Mouse (Mus musculus) common myeloid progenitor, adult 5-6 weeks (primary cell): ENCODE results near the gene Rftn1. TPM values are rescaled to one million over a fixed set of nuclear protein-coding genes. Genes with fewer than 3 reads are reported as not detected.
A peak's percentile ranks its signal among the peaks of the same experiment; 100 is the strongest.

ENCODE experiments used
- ATAC-seq: replicated peaks from 2 replicates; pipeline ENCODE4 v1.8.0; 2016; ENCODE audit warnings: low read depth, mild to moderate bottlenecking, moderate TSS enrichment, inconsistent platforms; ENCODE audit not compliant: poor library complexity, severe bottlenecking
- total RNA-seq: library from RNA; stranded (forward); fragments of 200-1000, 187-1606 nt; gene quantifications from 2 replicates; pipeline ENCODE4 v1.2.3, GENCODE M21; 2017

Gene Rftn1
- total RNA-seq, 1 experiment from 2014 or later, result 43.0 TPM

GRCm38 (mm10) chr17:50047182-50047581, 143.3 kb downstream of the Rftn1 start:
- ATAC-seq, result no peak

DNA sequence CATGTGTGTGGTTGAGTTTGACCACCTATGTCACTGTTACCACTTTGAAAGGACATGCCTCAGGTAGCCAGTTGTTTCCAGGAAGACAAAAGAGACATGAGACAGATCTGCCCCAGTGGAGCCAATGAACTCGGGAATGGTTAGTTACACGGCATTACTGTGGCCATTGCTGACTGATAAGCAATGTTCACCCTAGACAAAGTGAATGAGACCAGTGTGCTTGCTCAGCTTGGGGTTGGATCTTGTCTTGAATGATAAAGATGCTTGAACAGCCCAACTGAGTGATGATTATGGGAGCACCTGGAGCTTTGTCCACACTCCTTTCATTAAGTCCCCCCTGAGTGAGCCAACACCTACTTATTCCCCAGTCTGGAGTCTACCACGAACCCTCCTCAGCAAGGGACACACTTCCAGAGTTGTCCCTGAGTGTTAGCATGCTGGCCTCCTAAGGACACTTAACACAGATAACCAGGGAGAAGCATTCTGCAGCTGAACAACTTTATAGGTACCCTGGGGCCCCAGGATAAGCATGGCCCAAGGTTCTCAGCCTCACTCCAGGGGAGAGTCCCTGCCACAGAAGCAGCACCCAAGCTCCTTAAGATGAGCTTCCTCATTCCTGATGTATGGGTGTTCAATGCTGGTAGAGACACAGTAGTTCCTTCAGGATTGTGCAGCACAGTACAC, 149.6 kb downstream of the Rftn1 start:
- ATAC-seq, result 0 out of 2 replicates have a peak, but pooled peaks have one; percentile 18

GRCm38 (mm10) chr17:50037882-50038665, 152.4 kb downstream of the Rftn1 start:
- ATAC-seq, result no peak

GRCm38 (mm10) chr17:50037416-50037815, 153.1 kb downstream of the Rftn1 start:
- no peak for ATAC-seq

GRCm38 (mm10) chr17:50036751-50037385, 153.6 kb downstream of the Rftn1 start:
- no peak for ATAC-seq

GRCm38 (mm10) chr17:50033698-50034097, 156.8 kb downstream of the Rftn1 start:
- no peak for ATAC-seq

- ATAC-seq, result 0 out of 2 replicates have a peak, but pooled peaks have one; percentile 24
These were observed 158.7 kb downstream of the Rftn1 start for GRCm38 (mm10) chr17:50031548-50032491.

- ATAC-seq, result peak; percentile 46
These were observed 164.8 kb downstream of the Rftn1 start for GRCm38 (mm10) chr17:50025651-50026050.

GRCm38 (mm10) chr17:50025173-50025626, 165.3 kb downstream of the Rftn1 start:
- ATAC-seq, result peak; percentile 57

- ATAC-seq, result no peak
These were observed 169.1 kb downstream of the Rftn1 start for GRCm38 (mm10) chr17:50021400-50021799.

- peak; percentile 84 for ATAC-seq
These were observed 170.1 kb downstream of the Rftn1 start for GRCm38 (mm10) chr17:50020211-50021001.

DNA sequence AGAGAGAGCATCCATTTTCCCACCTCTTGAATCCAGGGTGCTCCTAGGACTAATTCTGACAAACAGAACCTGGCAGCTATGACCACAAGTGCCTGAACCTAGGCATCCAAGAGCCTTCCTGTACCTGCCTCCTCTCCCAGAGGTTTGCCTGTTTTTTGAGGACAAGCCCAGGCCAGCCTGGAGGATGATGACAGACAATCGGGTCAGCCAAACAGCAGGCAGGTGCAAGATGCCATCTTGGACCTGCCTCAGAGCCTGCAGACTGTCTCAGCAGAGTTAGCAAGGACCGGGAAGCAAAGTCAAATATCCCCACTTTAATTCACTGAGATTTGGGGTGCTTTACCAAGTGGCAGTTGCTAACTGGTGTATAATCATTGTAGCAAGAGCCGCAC, 170.7 kb downstream of the Rftn1 start:
- ATAC-seq, result no peak

DNA sequence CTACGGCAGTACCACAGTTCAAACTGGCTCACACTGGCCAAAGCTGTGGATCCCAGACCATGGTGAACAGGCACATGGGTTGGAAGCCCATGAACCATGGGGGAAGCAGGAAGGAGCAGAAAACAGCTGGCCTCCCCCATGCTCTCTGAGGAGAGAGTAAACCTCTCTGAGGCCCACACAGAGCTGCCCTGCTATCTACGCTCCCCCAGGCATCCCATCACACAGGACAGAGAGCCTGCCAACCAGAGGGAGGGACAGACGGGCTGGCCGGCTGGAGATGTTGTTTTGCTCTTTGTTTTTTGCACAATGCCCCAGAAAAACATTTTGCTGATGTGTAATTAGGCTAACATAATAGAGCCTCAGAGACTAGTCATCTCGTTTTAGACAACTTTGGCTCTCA, 171.4 kb downstream of the Rftn1 start:
- ATAC-seq, result peak; percentile 21; the same call in 1 of the 2 replicates

- no peak for ATAC-seq
These were observed 175.8 kb downstream of the Rftn1 start for GRCm38 (mm10) chr17:50014708-50015107.

DNA sequence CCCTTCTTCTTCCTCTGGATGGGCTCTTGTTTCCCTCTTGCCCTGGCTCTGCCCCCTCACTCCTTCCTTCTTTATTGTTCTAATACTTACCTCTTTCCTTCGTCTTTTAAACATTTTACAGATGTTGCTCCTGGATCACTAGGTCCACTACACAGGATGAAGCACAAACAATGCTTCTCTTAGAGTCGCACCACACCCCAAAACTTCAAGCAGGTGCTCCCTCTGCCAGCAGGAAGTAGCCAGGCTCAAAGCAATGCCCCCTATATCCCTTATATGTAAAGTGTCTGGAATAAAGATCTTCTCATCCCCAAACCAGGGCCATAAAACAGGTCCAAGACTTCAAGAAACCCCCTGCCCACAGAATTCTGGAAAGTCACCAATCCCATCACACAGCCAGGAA, 176.6 kb downstream of the Rftn1 start:
- ATAC-seq, result no peak

DNA sequence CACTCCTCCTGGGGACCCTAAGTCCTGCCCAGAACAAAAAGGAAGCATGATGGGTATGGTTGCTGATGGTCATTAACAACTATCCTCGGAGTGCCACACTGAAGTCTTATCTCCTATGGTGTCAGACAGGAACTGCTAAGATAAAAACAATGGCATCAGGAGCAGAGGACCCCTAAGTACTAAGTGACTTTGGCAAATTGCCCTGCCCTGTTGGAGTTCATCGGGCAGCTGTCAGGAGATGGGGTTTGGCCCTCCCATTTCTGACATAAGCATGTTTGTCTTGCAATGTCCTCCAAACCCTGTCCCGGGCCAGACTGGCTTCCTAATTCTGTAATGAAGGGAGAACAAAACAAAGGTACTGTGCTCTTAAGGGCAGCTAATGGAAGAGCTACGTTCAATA, 180.4 kb downstream of the Rftn1 start:
- ATAC-seq, result no peak

DNA sequence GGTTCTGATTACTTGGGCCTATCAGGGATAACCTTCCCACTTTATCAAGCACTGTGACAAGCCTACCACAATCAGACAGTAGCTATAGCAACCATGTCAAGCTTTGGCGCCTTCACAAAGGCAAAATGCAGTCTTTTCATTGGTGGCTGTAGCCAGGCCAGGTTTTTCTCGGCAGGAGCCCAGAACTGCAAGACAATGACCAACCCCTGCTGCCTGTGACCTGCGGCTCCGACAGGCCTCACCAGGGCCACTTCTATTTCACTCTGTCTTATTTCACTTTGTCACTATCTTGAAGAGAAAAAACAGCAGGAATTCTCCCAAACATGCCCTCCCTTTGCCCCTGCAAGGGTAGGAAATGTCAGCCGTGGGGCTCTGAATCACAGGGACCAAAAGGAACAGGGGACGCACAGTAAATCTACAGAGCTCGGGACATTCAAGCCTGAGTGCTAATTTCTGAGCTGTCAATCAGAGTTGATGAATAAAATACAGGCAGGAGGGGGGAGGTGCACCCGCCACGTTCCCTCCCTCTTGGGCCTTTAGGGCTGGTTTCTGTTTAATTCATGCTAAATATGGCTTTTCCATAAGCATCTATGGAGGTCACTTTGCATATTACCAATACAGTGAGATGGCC, 183.6 kb downstream of the Rftn1 start:
- no peak for ATAC-seq

DNA sequence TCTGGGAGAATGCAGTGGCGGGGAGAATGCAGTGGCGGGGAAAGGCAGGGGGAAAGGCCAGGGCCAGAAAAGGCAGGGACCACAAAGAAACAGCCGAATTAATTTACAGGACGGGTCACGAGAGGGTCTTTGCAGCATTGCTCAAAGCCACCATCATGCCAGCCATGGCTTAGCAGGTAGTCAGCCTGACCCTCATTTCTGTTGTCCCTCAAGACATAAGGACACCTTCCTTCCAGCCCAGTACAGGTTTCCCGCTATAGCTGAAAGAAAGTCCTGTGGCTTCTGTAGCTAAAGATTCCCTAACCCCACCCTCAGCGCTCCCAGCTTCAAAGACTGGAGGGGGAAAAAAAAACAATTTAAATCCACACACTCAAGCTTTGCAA, 184.1 kb downstream of the Rftn1 start:
- ATAC-seq, result no peak

GRCm38 (mm10) chr17:50003156-50003555, 187.3 kb downstream of the Rftn1 start:
- ATAC-seq, result no peak
